Mouse (Mus musculus) bone marrow, adult 2 months (tissue): ENCODE data around the gene C2.

Source experiments
- CTCF ChIP-seq: fragments of 200-500 bp; IDR thresholded peaks from 2 replicates; pipeline ENCODE4 v1.5.1; 2011; ENCODE audit warnings: low read length, control low read depth; ENCODE audit not compliant: control insufficient read depth, insufficient read depth
- POLR2A ChIP-seq: fragments of 200-500 bp; IDR thresholded peaks from 2 replicates; pipeline ENCODE4 v1.6.1; 2011; ENCODE audit warnings: low read depth, mild to moderate bottlenecking, control low read depth, low read length, borderline replicate concordance; ENCODE audit not compliant: control insufficient read depth

GRCm38 (mm10) chr17:34862416-34863081 is 35.5 kb downstream of the C2 start, which contains the start of gene Cfb:
- TF ChIP-seq POLR2A (no peak), CTCF (no peak)
